In genomic region chr2:106623680-106624079, GRCm38 (mm10) we compare ENCODE assay signal across 27 mouse cellular contexts.
"Had no signal": no experiment of that assay in that cellular context is flagged by ENCODE, and none has a peak within 500 bp of the region (broad histone marks: within the 10 kb centered on the region; RNA-seq: fewer than 3 reads in every experiment).

No protein-coding gene starts in this region.

- ATAC-seq: hindbrain, postnatal 0 days; intestine, embryonic 16.5 days; liver, embryonic 12.5 days had no signal

- H3K4me2 ChIP-seq: heart, embryonic 12.5 days; hindbrain, embryonic 13.5 days; hindbrain, embryonic 15.5 days; kidney, embryonic 15.5 days; limb, embryonic 13.5 days; limb, embryonic 15.5 days; liver, embryonic 12.5 days had no signal

- H3K9ac ChIP-seq: heart, embryonic 12.5 days; hindbrain, embryonic 13.5 days; hindbrain, embryonic 15.5 days; kidney, embryonic 15.5 days; limb, embryonic 13.5 days; limb, embryonic 15.5 days; liver, embryonic 12.5 days; liver, embryonic 14.5 days had no signal

- DNase-seq: gastrocnemius, adult 2 months; gastrocnemius, postnatal 10 days; gastrocnemius, postnatal 25 days; heart, adult 18-20 months; heart, postnatal 10 days; heart, postnatal 4 days; kidney, adult 11 months; kidney, adult 2 months; kidney, adult 9 months; kidney, postnatal 14 days; kidney, postnatal 36 days; layer of hippocampus, adult 9-11 months; layer of hippocampus, postnatal 36 days; left cerebral cortex, postnatal 4 days had no signal

- H3K9me3 ChIP-seq: heart, embryonic 10.5 days; heart, embryonic 12.5 days; hindbrain, embryonic 10.5 days; hindbrain, embryonic 13.5 days; hindbrain, embryonic 15.5 days; kidney, embryonic 15.5 days; limb, embryonic 13.5 days; limb, embryonic 15.5 days; liver, embryonic 12.5 days had no signal

- H3K36me3 ChIP-seq: heart, embryonic 10.5 days; heart, embryonic 12.5 days; hindbrain, embryonic 10.5 days; hindbrain, embryonic 13.5 days; hindbrain, embryonic 15.5 days; kidney, embryonic 15.5 days; limb, embryonic 13.5 days; limb, embryonic 15.5 days; liver, embryonic 12.5 days had no signal

- H3K4me3 ChIP-seq: gastrocnemius, adult 2 months; heart, embryonic 10.5 days; heart, embryonic 12.5 days; hindbrain, embryonic 10.5 days; hindbrain, embryonic 13.5 days; hindbrain, embryonic 15.5 days; kidney, embryonic 15.5 days; limb, embryonic 13.5 days; limb, embryonic 15.5 days; liver, embryonic 12.5 days had no signal

- H3K27me3 ChIP-seq: heart, embryonic 12.5 days; hindbrain, embryonic 15.5 days; kidney, embryonic 15.5 days; limb, embryonic 13.5 days; limb, embryonic 15.5 days; liver, embryonic 12.5 days had no signal

- H3K27ac ChIP-seq: gastrocnemius, adult 2 months; heart, embryonic 10.5 days; hindbrain, embryonic 10.5 days; hindbrain, embryonic 13.5 days; hindbrain, embryonic 15.5 days; hindbrain, postnatal 0 days; kidney, embryonic 15.5 days; kidney, postnatal 0 days; limb, embryonic 13.5 days; limb, embryonic 15.5 days; liver, embryonic 12.5 days; liver, embryonic 14.5 days had no signal

- H3K4me1 ChIP-seq: heart, embryonic 10.5 days; hindbrain, embryonic 10.5 days; hindbrain, embryonic 13.5 days; hindbrain, embryonic 15.5 days; kidney, embryonic 15.5 days; limb, embryonic 13.5 days; limb, embryonic 15.5 days; liver, embryonic 12.5 days had no signal
